Mouse (Mus musculus) C2C12 (cell line): ENCODE measurements around the gene Lpp.

Experiments used
- CTCF ChIP-seq: IDR thresholded peaks from one replicate; pipeline ENCODE4 v1.5.1; 2011; ENCODE audit not compliant: control insufficient read depth, insufficient read depth, insufficient read length
- MAX ChIP-seq: IDR thresholded peaks from one replicate; pipeline ENCODE4 v1.6.1; 2011; ENCODE audit warnings: mild to moderate bottlenecking, control low read depth
- MYOD1 ChIP-seq: IDR thresholded peaks from one replicate; pipeline ENCODE4 v1.6.1; 2011; ENCODE audit warnings: low read depth; ENCODE audit not compliant: control insufficient read depth, insufficient read length
- USF1 ChIP-seq: IDR thresholded peaks from one replicate; pipeline ENCODE4 v1.6.1; 2011; ENCODE audit warnings: low read depth, mild to moderate bottlenecking, control low read depth, moderate library complexity

GRCm38 (mm10) chr16:24504838-24505605 lies 111.7 kb downstream of the Lpp start:
- no peak for TF ChIP-seq CTCF
- no peak for TF ChIP-seq MYOD1
- TF ChIP-seq MAX, result no peak
- no peak for TF ChIP-seq USF1
